Mouse (Mus musculus): ENCODE data around the gene Rnf144a. TPM values are rescaled to one million over a fixed set of nuclear protein-coding genes. Genes with fewer than 3 reads are reported as not detected.

Rnf144a gene
- polyA plus RNA-seq, 1 experiment from 2014 or later: 19.1 TPM

GRCm38 (mm10) chr12:26359241-26359640 is 55.8 kb downstream of the Rnf144a start:
- no peak overlapping the region for H3K4me2 ChIP-seq (replicated peaks; ENCODE audit: low read depth, low read length)
- H3K9me3 ChIP-seq (ENCODE audit: control insufficient read depth, low read depth, low read length): no peaks in the 10 kb centered on the region
- no peak overlapping the region for H3K4me3 ChIP-seq (ENCODE audit: low read depth, low read length)
- H3K9ac ChIP-seq (replicated peaks; ENCODE audit: low read depth, low read length): no peak overlapping the region
- no peaks in the 10 kb centered on the region for H3K4me1 ChIP-seq (ENCODE audit: control insufficient read depth, insufficient read depth, low read length)
- ATAC-seq (ENCODE audit: insufficient number of reproducible peaks, insufficient read depth, low FRiP score, low read depth): no peak
- H3K27me3 ChIP-seq (ENCODE audit: control insufficient read depth, insufficient read depth, low read length): no peaks in the 10 kb centered on the region
- H3K27ac ChIP-seq (ENCODE audit: low read length): no peak overlapping the region
- 88% methylated on average over 2 of the region's 2 CpGs for WGBS
- no peaks in the 10 kb centered on the region for H3K36me3 ChIP-seq (ENCODE audit: control insufficient read depth, insufficient read depth, low read length)

GRCm38 (mm10) chr12:26357246-26357645 is 57.8 kb downstream of the Rnf144a start:
- H3K4me1 ChIP-seq (ENCODE audit: control insufficient read depth, insufficient read depth, low read length): no peaks in the 10 kb centered on the region
- no peak overlapping the region for H3K4me3 ChIP-seq (ENCODE audit: low read depth, low read length)
- no peak overlapping the region for H3K9ac ChIP-seq (replicated peaks; ENCODE audit: low read depth, low read length)
- no peaks in the 10 kb centered on the region for H3K36me3 ChIP-seq (ENCODE audit: control insufficient read depth, insufficient read depth, low read length)
- H3K27ac ChIP-seq (ENCODE audit: low read length): no peak overlapping the region
- 85% methylated on average over 4 of the region's 4 CpGs for WGBS
- no peaks in the 10 kb centered on the region for H3K27me3 ChIP-seq (ENCODE audit: control insufficient read depth, insufficient read depth, low read length)
- no peak for ATAC-seq (ENCODE audit: insufficient number of reproducible peaks, insufficient read depth, low FRiP score, low read depth)
- no peak overlapping the region for H3K4me2 ChIP-seq (replicated peaks; ENCODE audit: low read depth, low read length)
- no peaks in the 10 kb centered on the region for H3K9me3 ChIP-seq (ENCODE audit: control insufficient read depth, low read depth, low read length)

DNA sequence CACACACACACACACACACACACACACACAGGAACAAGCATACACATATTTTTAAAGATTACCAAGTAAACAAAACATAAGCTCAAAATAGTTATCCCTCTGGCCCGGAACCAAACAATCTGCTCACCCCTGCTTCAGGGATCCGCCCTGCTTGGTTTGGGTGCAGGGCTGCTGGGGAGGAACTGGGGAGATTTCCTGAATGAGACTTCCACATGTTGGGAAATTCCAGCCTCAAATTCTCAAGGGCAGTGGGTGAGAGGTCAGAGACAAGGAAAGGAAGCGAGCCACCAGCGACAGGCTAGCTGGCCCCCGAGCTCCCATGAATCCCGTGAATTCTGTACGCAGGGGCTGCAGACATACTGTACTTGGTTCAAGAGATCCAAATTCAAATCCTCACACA is 58.9 kb downstream of the Rnf144a start:
- no peaks in the 10 kb centered on the region for H3K4me1 ChIP-seq (ENCODE audit: control insufficient read depth, insufficient read depth, low read length)
- no peak overlapping the region for H3K9ac ChIP-seq (replicated peaks; ENCODE audit: low read depth, low read length)
- H3K27ac ChIP-seq (ENCODE audit: low read length): no peak overlapping the region
- no peaks in the 10 kb centered on the region for H3K9me3 ChIP-seq (ENCODE audit: control insufficient read depth, low read depth, low read length)
- no peak for ATAC-seq (ENCODE audit: insufficient number of reproducible peaks, insufficient read depth, low FRiP score, low read depth)
- no peak overlapping the region for H3K4me3 ChIP-seq (ENCODE audit: low read depth, low read length)
- no peaks in the 10 kb centered on the region for H3K36me3 ChIP-seq (ENCODE audit: control insufficient read depth, insufficient read depth, low read length)
- H3K4me2 ChIP-seq (replicated peaks; ENCODE audit: low read depth, low read length): no peak overlapping the region
- no peaks in the 10 kb centered on the region for H3K27me3 ChIP-seq (ENCODE audit: control insufficient read depth, insufficient read depth, low read length)
- WGBS: 56% methylated on average over 7 of the region's 7 CpGs

- no peaks in the 10 kb centered on the region for H3K27me3 ChIP-seq (ENCODE audit: control insufficient read depth, insufficient read depth, low read length)
- no peaks in the 10 kb centered on the region for H3K9me3 ChIP-seq (ENCODE audit: control insufficient read depth, low read depth, low read length)
- no peak for ATAC-seq (ENCODE audit: insufficient number of reproducible peaks, insufficient read depth, low FRiP score, low read depth)
- H3K4me1 ChIP-seq (ENCODE audit: control insufficient read depth, insufficient read depth, low read length): no peaks in the 10 kb centered on the region
- WGBS: 84% methylated on average over 3 of the region's 3 CpGs
- no peak overlapping the region for H3K4me2 ChIP-seq (replicated peaks; ENCODE audit: low read depth, low read length)
- no peaks in the 10 kb centered on the region for H3K36me3 ChIP-seq (ENCODE audit: control insufficient read depth, insufficient read depth, low read length)
- H3K9ac ChIP-seq (replicated peaks; ENCODE audit: low read depth, low read length): no peak overlapping the region
- no peak overlapping the region for H3K4me3 ChIP-seq (ENCODE audit: low read depth, low read length)
- H3K27ac ChIP-seq (ENCODE audit: low read length): no peak overlapping the region
Measured at GRCm38 (mm10) chr12:26351321-26351720, 63.7 kb downstream of the Rnf144a start.

DNA sequence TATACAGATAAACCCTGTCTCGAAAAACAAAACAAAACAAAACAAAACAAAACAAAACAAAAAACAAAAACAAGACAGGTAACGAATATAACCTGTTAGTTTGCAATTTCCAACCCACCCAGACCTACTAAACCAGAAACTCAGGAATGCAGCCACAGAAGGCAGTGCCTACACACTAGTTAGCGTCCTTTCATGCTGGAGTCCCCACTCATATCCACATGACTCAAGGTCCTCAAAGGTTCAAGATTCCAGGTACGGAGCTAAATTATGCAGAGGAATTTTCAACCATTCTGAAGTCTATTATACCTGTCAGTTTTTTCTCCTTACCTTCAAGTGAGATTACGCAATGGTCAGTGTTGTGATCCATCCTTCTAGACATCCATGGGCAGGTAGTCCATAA is 70.6 kb downstream of the Rnf144a start:
- H3K9me3 ChIP-seq (ENCODE audit: control insufficient read depth, low read depth, low read length): no peaks in the 10 kb centered on the region
- 93% methylated on average over 5 of the region's 5 CpGs for WGBS
- H3K4me1 ChIP-seq (ENCODE audit: control insufficient read depth, insufficient read depth, low read length): no peaks in the 10 kb centered on the region
- ATAC-seq (ENCODE audit: insufficient number of reproducible peaks, insufficient read depth, low FRiP score, low read depth): no peak
- no peak overlapping the region for H3K27ac ChIP-seq (ENCODE audit: low read length)
- H3K9ac ChIP-seq (replicated peaks; ENCODE audit: low read depth, low read length): no peak overlapping the region
- no peaks in the 10 kb centered on the region for H3K27me3 ChIP-seq (ENCODE audit: control insufficient read depth, insufficient read depth, low read length)
- no peak overlapping the region for H3K4me2 ChIP-seq (replicated peaks; ENCODE audit: low read depth, low read length)
- no peak overlapping the region for H3K4me3 ChIP-seq (ENCODE audit: low read depth, low read length)
- no peaks in the 10 kb centered on the region for H3K36me3 ChIP-seq (ENCODE audit: control insufficient read depth, insufficient read depth, low read length)

DNA sequence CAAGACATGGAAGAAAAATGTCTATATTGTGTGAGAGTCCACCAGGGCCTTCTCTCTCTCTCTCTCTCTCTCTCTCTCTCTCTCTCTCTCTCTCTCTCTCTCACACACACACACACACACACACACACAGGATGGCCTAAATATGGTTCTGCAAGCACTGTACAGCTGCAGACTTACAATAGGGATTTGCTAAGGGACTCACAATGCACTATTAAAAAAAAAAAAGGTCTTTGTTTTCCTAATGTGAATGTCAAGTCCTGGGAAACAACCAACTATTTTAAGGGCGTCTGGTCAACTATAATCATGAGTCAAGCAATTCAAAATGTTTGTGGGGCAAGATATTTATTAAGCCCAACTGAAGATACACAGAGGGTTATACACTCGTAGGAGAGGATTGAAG is 71.9 kb downstream of the Rnf144a start:
- no peak overlapping the region for H3K4me2 ChIP-seq (replicated peaks; ENCODE audit: low read depth, low read length)
- H3K4me1 ChIP-seq (ENCODE audit: control insufficient read depth, insufficient read depth, low read length): no peaks in the 10 kb centered on the region
- no peak for ATAC-seq (ENCODE audit: insufficient number of reproducible peaks, insufficient read depth, low FRiP score, low read depth)
- no peaks in the 10 kb centered on the region for H3K9me3 ChIP-seq (ENCODE audit: control insufficient read depth, low read depth, low read length)
- H3K4me3 ChIP-seq (ENCODE audit: low read depth, low read length): no peak overlapping the region
- 73% methylated on average over 2 of the region's 2 CpGs for WGBS
- H3K36me3 ChIP-seq (ENCODE audit: control insufficient read depth, insufficient read depth, low read length): no peaks in the 10 kb centered on the region
- H3K27me3 ChIP-seq (ENCODE audit: control insufficient read depth, insufficient read depth, low read length): no peaks in the 10 kb centered on the region
- no peak overlapping the region for H3K9ac ChIP-seq (replicated peaks; ENCODE audit: low read depth, low read length)
- H3K27ac ChIP-seq (ENCODE audit: low read length): no peak overlapping the region

GRCm38 (mm10) chr12:26342663-26343062 is 72.4 kb downstream of the Rnf144a start:
- Histone ChIP-seq H3K4me2 (replicated peaks; ENCODE audit: low read depth, low read length) (no peak overlapping the region), H3K36me3 (ENCODE audit: control insufficient read depth, insufficient read depth, low read length) (no peaks in the 10 kb centered on the region), H3K4me3 (ENCODE audit: low read depth, low read length) (no peak overlapping the region), H3K4me1 (ENCODE audit: control insufficient read depth, insufficient read depth, low read length) (no peaks in the 10 kb centered on the region), H3K27me3 (ENCODE audit: control insufficient read depth, insufficient read depth, low read length) (no peaks in the 10 kb centered on the region), H3K9me3 (ENCODE audit: control insufficient read depth, low read depth, low read length) (no peaks in the 10 kb centered on the region), H3K27ac (ENCODE audit: low read length) (no peak overlapping the region), H3K9ac (replicated peaks; ENCODE audit: low read depth, low read length) (no peak overlapping the region)
- no peak for ATAC-seq (ENCODE audit: insufficient number of reproducible peaks, insufficient read depth, low FRiP score, low read depth)
- WGBS: 85% methylated on average over 3 of the region's 3 CpGs

GRCm38 (mm10) chr12:26342086-26342485 is 73.0 kb downstream of the Rnf144a start:
- Histone ChIP-seq H3K9me3 (ENCODE audit: control insufficient read depth, low read depth, low read length) (no peaks in the 10 kb centered on the region), H3K27me3 (ENCODE audit: control insufficient read depth, insufficient read depth, low read length) (no peaks in the 10 kb centered on the region), H3K4me1 (ENCODE audit: control insufficient read depth, insufficient read depth, low read length) (no peaks in the 10 kb centered on the region), H3K36me3 (ENCODE audit: control insufficient read depth, insufficient read depth, low read length) (no peaks in the 10 kb centered on the region), H3K4me3 (ENCODE audit: low read depth, low read length) (no peak overlapping the region), H3K4me2 (replicated peaks; ENCODE audit: low read depth, low read length) (no peak overlapping the region), H3K9ac (replicated peaks; ENCODE audit: low read depth, low read length) (no peak overlapping the region), H3K27ac (ENCODE audit: low read length) (no peak overlapping the region)
- 65% methylated on average over 4 of the region's 4 CpGs for WGBS
- no peak for ATAC-seq (ENCODE audit: insufficient number of reproducible peaks, insufficient read depth, low FRiP score, low read depth)

DNA sequence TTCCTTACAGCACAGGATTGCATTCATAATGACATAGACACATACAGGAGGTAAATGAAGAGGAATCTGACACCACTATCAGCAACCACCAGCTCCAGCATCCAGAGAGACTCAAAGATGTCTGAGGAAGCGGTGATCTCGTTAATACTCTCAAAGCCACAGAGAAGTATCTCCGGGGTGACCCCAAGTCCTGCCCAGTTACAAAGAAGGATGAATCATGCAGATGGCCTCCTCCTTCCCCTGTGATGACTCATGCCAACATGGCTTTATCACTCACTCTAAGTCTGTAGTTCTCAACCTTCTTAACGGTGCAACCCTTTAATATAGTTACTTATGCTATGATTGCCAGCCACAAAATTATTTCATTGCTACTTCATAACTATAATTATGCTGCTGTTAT is 74.4 kb downstream of the Rnf144a start:
- WGBS: 86% methylated on average over 4 of the region's 4 CpGs
- Histone ChIP-seq H3K27me3 (ENCODE audit: control insufficient read depth, insufficient read depth, low read length) (no peaks in the 10 kb centered on the region), H3K4me3 (ENCODE audit: low read depth, low read length) (no peak overlapping the region), H3K27ac (ENCODE audit: low read length) (no peak overlapping the region), H3K9me3 (ENCODE audit: control insufficient read depth, low read depth, low read length) (no peaks in the 10 kb centered on the region), H3K4me1 (ENCODE audit: control insufficient read depth, insufficient read depth, low read length) (no peaks in the 10 kb centered on the region), H3K36me3 (ENCODE audit: control insufficient read depth, insufficient read depth, low read length) (peaks cover 5% of the 10 kb centered on the region; the same call in 1 of the 2 replicates), H3K4me2 (replicated peaks; ENCODE audit: low read depth, low read length) (no peak overlapping the region), H3K9ac (replicated peaks; ENCODE audit: low read depth, low read length) (no peak overlapping the region)
- ATAC-seq (ENCODE audit: insufficient number of reproducible peaks, insufficient read depth, low FRiP score, low read depth): no peak
